Mouse (Mus musculus): ENCODE data around the gene Adra2b. TPM values are rescaled to one million over a fixed set of nuclear protein-coding genes. Genes with fewer than 3 reads are reported as not detected.

Gene Adra2b
- polyA plus RNA-seq, 1 experiment = not detected

GRCm38 (mm10) chr2:127391323-127391722 lies 28.3 kb downstream of the Adra2b start:
- no peak for TF ChIP-seq GATA1 (IDR thresholded peaks at IDR 0.05; ENCODE audit: low read length)

GRCm38 (mm10) chr2:127394606-127395161 lies 31.7 kb downstream of the Adra2b start:
- TF ChIP-seq GATA1 (IDR thresholded peaks at IDR 0.05; ENCODE audit: low read length) = no peak

- no peak for TF ChIP-seq GATA1 (IDR thresholded peaks at IDR 0.05; ENCODE audit: low read length)
Observed at GRCm38 (mm10) chr2:127398738-127399137, 35.7 kb downstream of the Adra2b start.

- no peak for TF ChIP-seq GATA1 (IDR thresholded peaks at IDR 0.05; ENCODE audit: low read length)
Observed at GRCm38 (mm10) chr2:127411126-127411525, 48.1 kb downstream of the Adra2b start.

GRCm38 (mm10) chr2:127415806-127416205 lies 52.8 kb downstream of the Adra2b start:
- TF ChIP-seq GATA1 (IDR thresholded peaks at IDR 0.05; ENCODE audit: low read length) = no peak

- no peak for TF ChIP-seq GATA1 (IDR thresholded peaks at IDR 0.05; ENCODE audit: low read length)
Observed at GRCm38 (mm10) chr2:127416706-127417105, 53.7 kb downstream of the Adra2b start.

Other genes starting within 250 kb of the Adra2b start
- gene Ncaph, start 229.3 kb upstream of the Adra2b start, polyA plus RNA-seq (2012) = 11.4 and 17.9 TPM in 2 replicates
- 6.2 and 6.4 TPM in 2 replicates for gene Itpripl1, start 219.8 kb upstream of the Adra2b start, polyA plus RNA-seq (2012)
- 0.03 and 0.09 TPM in 2 replicates for gene 1810024B03Rik, start 154.9 kb upstream of the Adra2b start, polyA plus RNA-seq (2012)
- gene Snrnp200, start 154.8 kb upstream of the Adra2b start, polyA plus RNA-seq (2012) = 19.7 and 31.8 TPM in 2 replicates
- 21.5 and 21.8 TPM in 2 replicates for gene Ciao1, start 115.4 kb upstream of the Adra2b start, polyA plus RNA-seq (2012)
- gene Tmem127, start 115.3 kb upstream of the Adra2b start, polyA plus RNA-seq (2012) = 26.4 and 30.3 TPM in 2 replicates
- 47.0 and 51.8 TPM in 2 replicates for gene Stard7, start 93.0 kb upstream of the Adra2b start, polyA plus RNA-seq (2012)
- gene Dusp2, start 27.0 kb upstream of the Adra2b start, polyA plus RNA-seq (2012) = 0.03 TPM in 1 of 2 replicates, not detected in the other
- not detected in 2 replicates for gene Astl, start 24.6 kb upstream of the Adra2b start, polyA plus RNA-seq (2012)
- gene Gpat2, start 62.0 kb downstream of the Adra2b start, polyA plus RNA-seq (2012) = not detected in 2 replicates
- 24.6 and 29.6 TPM in 2 replicates for gene Fahd2a, start 81.4 kb downstream of the Adra2b start, polyA plus RNA-seq (2012)
- gene Kcnip3, start 158.9 kb downstream of the Adra2b start, polyA plus RNA-seq (2012) = not detected in 2 replicates
- not detected in 2 replicates for gene Prom2, start 178.3 kb downstream of the Adra2b start, polyA plus RNA-seq (2012)
- gene Zfp661, start 223.9 kb downstream of the Adra2b start, polyA plus RNA-seq (2012) = 0.14 and 0.16 TPM in 2 replicates
- gene Mrps5, start 224.0 kb downstream of the Adra2b start, polyA plus RNA-seq (2012) = 228 and 229 TPM in 2 replicates

Measured in G1E-ER4 (cell line).